Mouse (Mus musculus): ENCODE measurements around the gene B3galnt2.

DNA sequence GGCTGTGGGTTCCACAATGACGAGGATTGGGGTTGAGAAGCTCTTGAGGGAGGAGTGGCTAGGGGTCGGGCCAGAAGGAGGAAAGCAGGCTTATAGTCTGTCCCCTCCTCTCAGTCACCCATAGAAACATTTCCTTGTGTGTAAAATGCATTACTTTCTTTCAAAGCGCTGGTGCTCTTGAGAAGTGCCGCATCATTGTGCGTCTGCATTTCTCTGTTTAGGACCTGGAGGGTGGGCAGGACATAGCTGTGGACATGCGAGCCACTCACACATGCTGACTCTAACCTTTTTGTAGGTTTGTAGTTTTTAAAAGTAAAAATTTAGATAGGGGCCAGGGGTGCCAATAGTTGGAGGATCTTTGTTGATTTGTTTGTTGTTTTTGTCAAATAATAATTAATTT is 29.3 kb downstream of the B3galnt2 start:
- TF ChIP-seq CTCF (IDR thresholded peaks at IDR 0.05; ENCODE audit: low read depth) (no peak), EP300 (IDR thresholded peaks at IDR 0.05; ENCODE audit: low read depth) (no peak)
